Mouse (Mus musculus) mouse embryonic stem cell (cell line): Measurements from ENCODE around the gene Hoxd11.

ENCODE experiments used
- in situ Hi-C, 2 experiments: fragments of 300-500 bp; cut with MboI; formaldehyde crosslinking; loops; 1 replicate in 1 of 2; 3 replicates in 1 of 2; pipeline ENCODE4 v1.14.3; 2019 to 2020; ENCODE audit warnings: low sequenced_read_pairs in 2 of 2, low pct_unique_long_range_greater_than_20kb in 1 of 2, mixed read lengths in 1 of 2; ENCODE audit not compliant: unreplicated experiment in 1 of 2

Gene Hoxd11

GRCm38 (mm10) chr2:74660421-74661375, 18.7 kb upstream of the Hoxd11 start:
- in situ Hi-C loops: loop anchor here in 1 of 2 experiments (10.0 kb wide), 2 partner anchors 366 to 596 kb away; no protein-coding TSS in a partner anchor

GRCm38 (mm10) chr2:74661685-74662084, 17.7 kb upstream of the Hoxd11 start:
- in situ Hi-C loops: loop anchor here in 1 of 2 experiments (10.0 kb wide), 2 partner anchors 367 to 597 kb away; no protein-coding TSS in a partner anchor

- in situ Hi-C loops: loop anchor here in 1 of 2 experiments (10.0 kb wide), 2 partner anchors 369 to 599 kb away; no protein-coding TSS in a partner anchor
Observed at GRCm38 (mm10) chr2:74663291-74663925, 15.9 kb upstream of the Hoxd11 start.

- in situ Hi-C loops: loop anchor here in 1 of 2 experiments (10.0 kb wide), 2 partner anchors 372 to 602 kb away; no protein-coding TSS in a partner anchor
Observed at GRCm38 (mm10) chr2:74666411-74666810, 12.9 kb upstream of the Hoxd11 start.

GRCm38 (mm10) chr2:74667191-74667841, 12.0 kb upstream of the Hoxd11 start:
- in situ Hi-C loops: loop anchor here in 1 of 2 experiments (10.0 kb wide), 2 partner anchors 373 to 603 kb away; no protein-coding TSS in a partner anchor

GRCm38 (mm10) chr2:74667842-74668357, 11.5 kb upstream of the Hoxd11 start, which contains the start of gene Hoxd13:
Gene Hoxd13, plus strand, starts transcription at chr2:74668310.
- in situ Hi-C loops: loop anchor here in 1 of 2 experiments (10.0 kb wide), 2 partner anchors 373 to 603 kb away; no protein-coding TSS in a partner anchor

GRCm38 (mm10) chr2:74668370-74669229, 10.8 kb upstream of the Hoxd11 start:
- in situ Hi-C loops: loop anchor here in 1 of 2 experiments (10.0 kb wide), 2 partner anchors 374 to 604 kb away; no protein-coding TSS in a partner anchor

GRCm38 (mm10) chr2:74669230-74669578, 10.2 kb upstream of the Hoxd11 start:
- in situ Hi-C loops: loop anchor here in 1 of 2 experiments (10.0 kb wide), 2 partner anchors 374 to 604 kb away; no protein-coding TSS in a partner anchor

GRCm38 (mm10) chr2:74669650-74670235, 9.6 kb upstream of the Hoxd11 start:
- in situ Hi-C loops: loop anchor here (10.0 kb wide), 3 partner anchors 375 to 1105 kb away; no protein-coding TSS in a partner anchor

- in situ Hi-C loops: loop anchor here in 1 of 2 experiments (10.0 kb wide), 1 partner anchor 1106 kb away; no protein-coding TSS in a partner anchor
Observed at GRCm38 (mm10) chr2:74670632-74671188, 8.6 kb upstream of the Hoxd11 start.

GRCm38 (mm10) chr2:74671847-74672246, 7.5 kb upstream of the Hoxd11 start:
- in situ Hi-C loops: loop anchor here in 1 of 2 experiments (10.0 kb wide), 1 partner anchor 1107 kb away; no protein-coding TSS in a partner anchor

- in situ Hi-C loops: loop anchor here in 1 of 2 experiments (10.0 kb wide), 1 partner anchor 1108 kb away; no protein-coding TSS in a partner anchor
Observed at GRCm38 (mm10) chr2:74672481-74673362, 6.6 kb upstream of the Hoxd11 start.

- in situ Hi-C loops: loop anchor here in 1 of 2 experiments (10.0 kb wide), 1 partner anchor 1109 kb away; no protein-coding TSS in a partner anchor
Observed at GRCm38 (mm10) chr2:74673835-74674425, 5.4 kb upstream of the Hoxd11 start.

- in situ Hi-C loops: loop anchor here (10.0 to 25.0 kb wide), 2 partner anchors 912 to 1110 kb away; no protein-coding TSS in a partner anchor
Observed at GRCm38 (mm10) chr2:74674881-74675665, 4.3 kb upstream of the Hoxd11 start, which contains the start of gene Hoxd12. Gene Hoxd12, plus strand, starts transcription at chr2:74675013.
